Mouse (Mus musculus) thymus, postnatal 4 days (tissue): ENCODE data around the gene Lemd1.
A peak's percentile ranks its signal among the peaks of the same experiment; 100 is the strongest.

Experiments
- DNase-seq: peaks from one replicate; pipeline ENCODE4 v3.0.0; 2021

Lemd1 gene

GRCm38 (mm10) chr1:132165859-132166258, 25.4 kb upstream of the Lemd1 start:
- DNase-seq, result peak; percentile 70

- peak; percentile 55 for DNase-seq
Measured at GRCm38 (mm10) chr1:132168115-132168767, 23.0 kb upstream of the Lemd1 start.

- no peak for DNase-seq
Measured at GRCm38 (mm10) chr1:132170698-132171097, 20.5 kb upstream of the Lemd1 start.

- no peak for DNase-seq
Measured at GRCm38 (mm10) chr1:132171619-132172018, 19.6 kb upstream of the Lemd1 start.

- DNase-seq, result no peak
Measured at GRCm38 (mm10) chr1:132186303-132186702, 4.9 kb upstream of the Lemd1 start.

GRCm38 (mm10) chr1:132188442-132189066, 2.7 kb upstream of the Lemd1 start:
- DNase-seq, result no peak

GRCm38 (mm10) chr1:132189231-132189630, 2.0 kb upstream of the Lemd1 start:
- no peak for DNase-seq

- DNase-seq, result peak; percentile 29
Measured at GRCm38 (mm10) chr1:132190040-132190513, 1.2 kb upstream of the Lemd1 start.

GRCm38 (mm10) chr1:132190621-132191092, 574 bp upstream of the Lemd1 start:
- DNase-seq, result peak; percentile 38

GRCm38 (mm10) chr1:132191786-132192680, 802 bp downstream of the Lemd1 start:
- no peak for DNase-seq

GRCm38 (mm10) chr1:132193806-132194205, 2.6 kb downstream of the Lemd1 start:
- no peak for DNase-seq

- no peak for DNase-seq
Measured at GRCm38 (mm10) chr1:132194624-132195023, 3.4 kb downstream of the Lemd1 start.

GRCm38 (mm10) chr1:132195100-132195499, 3.9 kb downstream of the Lemd1 start:
- DNase-seq, result no peak

GRCm38 (mm10) chr1:132195681-132196080, 4.5 kb downstream of the Lemd1 start:
- DNase-seq, result no peak

- DNase-seq, result no peak
Measured at GRCm38 (mm10) chr1:132196337-132196736, 5.1 kb downstream of the Lemd1 start.

GRCm38 (mm10) chr1:132197666-132198065, 6.4 kb downstream of the Lemd1 start:
- no peak for DNase-seq

GRCm38 (mm10) chr1:132198401-132199071, 7.3 kb downstream of the Lemd1 start:
- no peak for DNase-seq

- peak; percentile 0 for DNase-seq
Measured at GRCm38 (mm10) chr1:132199244-132199643, 8.0 kb downstream of the Lemd1 start.

GRCm38 (mm10) chr1:132199934-132200333, 8.7 kb downstream of the Lemd1 start:
- DNase-seq, result peak; percentile 2

GRCm38 (mm10) chr1:132200562-132201510, 9.6 kb downstream of the Lemd1 start:
- peak; percentile 2 for DNase-seq

- DNase-seq, result no peak
Measured at GRCm38 (mm10) chr1:132201511-132201860, 10.3 kb downstream of the Lemd1 start.

GRCm38 (mm10) chr1:132201936-132202335, 10.7 kb downstream of the Lemd1 start:
- no peak for DNase-seq
